Mouse (Mus musculus) stomach, postnatal 0 days (tissue): Measurements from ENCODE around the gene Tacc3. TPM values are rescaled to one million over a fixed set of nuclear protein-coding genes. Genes with fewer than 3 reads are reported as not detected.

Experiments
- ATAC-seq: fragments of 200-750 bp; cut with Nextera tagmentation; 2 replicates; pipeline ENCODE4 v1.8.0; 2017; ENCODE audit not compliant: low FRiP score, low TSS enrichment
- DNase-seq: peaks from one replicate; pipeline ENCODE4 v3.0.0-alpha.2; 2016; ENCODE audit warnings: low spot score
- H3K27ac ChIP-seq: fragments of 300-500 bp; sonication (generic); replicated peaks from 2 replicates; pipeline ENCODE4 v1.5.1; 2014; ENCODE audit warnings: mild to moderate bottlenecking, control low read depth
- H3K27me3 ChIP-seq: fragments of 300-500 bp; sonication (generic); 2 replicates; pipeline ENCODE4 v1.6.1; 2014; ENCODE audit warnings: low read length; ENCODE audit not compliant: control insufficient read depth, insufficient read depth
- H3K36me3 ChIP-seq: fragments of 300-500 bp; sonication (generic); 2 replicates; pipeline ENCODE4 v1.6.1; 2014; ENCODE audit warnings: low read length, mixed read lengths; ENCODE audit not compliant: control insufficient read depth, insufficient read depth
- H3K4me1 ChIP-seq: fragments of 300-500 bp; sonication (generic); replicated peaks from 2 replicates; pipeline ENCODE4 v1.6.1; 2014; ENCODE audit warnings: antibody characterized with exemption; ENCODE audit not compliant: control insufficient read depth, insufficient read depth
- H3K4me2 ChIP-seq: fragments of 300-500 bp; sonication (generic); replicated peaks from 2 replicates; pipeline ENCODE4 v1.6.1; 2014; ENCODE audit warnings: low read depth, mild to moderate bottlenecking, control low read depth, moderate library complexity
- H3K4me3 ChIP-seq: fragments of 300-500 bp; sonication (generic); 2 replicates; pipeline ENCODE4 v1.5.1; 2014; ENCODE audit warnings: low read depth, low read length, control low read depth
- H3K9ac ChIP-seq: fragments of 300-500 bp; sonication (generic); 2 replicates; pipeline ENCODE4 v1.6.1; 2014; ENCODE audit warnings: mild to moderate bottlenecking, low read length, control low read depth, mixed read lengths
- H3K9me3 ChIP-seq: fragments of 300-500 bp; sonication (generic); 2 replicates; pipeline ENCODE4 v1.6.1; 2016; ENCODE audit warnings: low read length; ENCODE audit not compliant: control insufficient read depth
- CTCF ChIP-seq: IDR thresholded peaks from 2 replicates; pipeline ENCODE4 v1.5.1; 2016; ENCODE audit warnings: antibody characterized with exemption, low read depth, mild to moderate bottlenecking, moderate library complexity
- EP300 ChIP-seq: optimal IDR thresholded peaks from 2 replicates; pipeline ENCODE3; 2016; ENCODE audit warnings: antibody characterized with exemption
- WGBS: fragments of 180-500 bp; shearing (Covaris S2); extraction: QIAGEN DNeasy Blood & Tissue Kit; methylation state at CpG from one replicate; pipeline ENCODE4 v1.1.7; 2014; 5-methylcytosine and 5-hydroxymethylcytosine counted together
- polyA plus RNA-seq: library from polyadenylated mRNA; unstranded; fragments of >200 nt; fragmentation: Nextera tagmentation; extraction: Ambion mirVana; gene quantifications from 2 replicates; pipeline ENCODE4 v1.2.1, GENCODE M21; 2015

The Tacc3 gene
- polyA plus RNA-seq, 1 experiment from 2014 or later: 44.0 TPM

GRCm38 (mm10) chr5:33684932-33685331 lies 27.0 kb downstream of the Tacc3 start:
- 85% methylated on average over 4 of the region's 4 CpGs for WGBS
- ATAC-seq: no peak
- Histone ChIP-seq H3K4me3 (no peak overlapping the region), H3K9ac (no peak overlapping the region), H3K4me2 (no peak overlapping the region), H3K9me3 (no peaks in the 10 kb centered on the region), H3K36me3 (no peaks in the 10 kb centered on the region), H3K27ac (no peak overlapping the region), H3K27me3 (no peaks in the 10 kb centered on the region), H3K4me1 (peaks cover 2% of the 10 kb centered on the region; the same call in 1 of the 2 replicates)
- DNase-seq: no peak
- TF ChIP-seq EP300: no peak
- TF ChIP-seq CTCF: no peak

GRCm38 (mm10) chr5:33687142-33687541 lies 29.2 kb downstream of the Tacc3 start:
- H3K4me2 ChIP-seq: no peak overlapping the region
- no peaks in the 10 kb centered on the region for H3K36me3 ChIP-seq
- no peaks in the 10 kb centered on the region for H3K27me3 ChIP-seq
- WGBS: 67% methylated on average over 4 of the region's 4 CpGs
- H3K9me3 ChIP-seq: no peaks in the 10 kb centered on the region
- H3K27ac ChIP-seq: no peak overlapping the region
- TF ChIP-seq CTCF (peak; percentile 18; the same call in 1 of the 2 replicates), EP300 (no peak)
- ATAC-seq: no peak
- no peak overlapping the region for H3K4me3 ChIP-seq
- H3K9ac ChIP-seq: no peak overlapping the region
- no peak for DNase-seq
- H3K4me1 ChIP-seq: peaks cover 2% of the 10 kb centered on the region; the same call in 1 of the 2 replicates

DNA sequence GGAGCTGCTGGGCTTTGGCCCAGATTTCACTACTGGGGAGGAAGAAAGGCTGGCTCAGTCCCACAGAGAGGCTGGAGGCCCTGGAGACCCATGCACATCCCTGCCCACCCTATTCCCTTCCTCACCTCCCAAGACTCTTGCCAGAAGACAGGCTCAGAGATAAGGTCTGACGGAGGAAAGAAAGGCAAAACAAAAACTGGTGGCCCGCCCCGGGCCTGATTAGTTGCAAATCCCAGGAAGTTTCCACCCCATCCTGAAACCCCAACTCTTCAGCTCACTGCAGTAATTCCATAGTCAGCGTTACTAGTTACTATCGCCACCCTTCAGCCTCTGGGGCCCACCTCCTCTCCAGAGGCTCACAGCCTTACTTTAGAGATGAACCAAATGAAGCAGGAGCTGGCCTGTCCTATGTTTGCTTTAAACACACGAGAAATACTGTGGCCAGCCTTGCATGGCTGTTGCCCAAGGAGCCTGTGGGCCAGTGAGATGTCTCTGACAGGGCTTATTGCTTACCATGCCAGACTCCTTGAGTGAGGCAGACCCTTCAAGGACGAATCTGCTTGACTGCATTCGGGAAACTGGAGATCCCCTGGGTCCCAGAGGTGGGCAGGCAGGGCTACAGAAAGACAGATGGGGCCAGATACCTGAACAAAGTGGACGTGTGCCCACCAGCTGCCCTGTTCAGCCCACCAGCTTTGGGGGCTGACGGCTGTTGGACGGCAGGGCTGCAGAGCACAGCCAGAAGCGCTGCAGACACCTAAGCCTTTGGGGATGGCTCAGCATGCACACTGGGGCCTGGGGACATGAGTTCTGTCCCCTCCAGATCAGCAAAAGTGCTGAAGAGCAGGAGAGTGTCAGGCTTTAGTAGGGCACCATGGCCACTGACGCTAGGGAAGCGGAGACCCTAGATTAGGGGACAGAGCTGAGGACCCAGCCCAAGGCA lies 30.6 kb downstream of the Tacc3 start:
- Histone ChIP-seq H3K4me1 (peaks cover 4% of the 10 kb centered on the region), H3K4me3 (no peak overlapping the region)
- 69% methylated on average over 14 of the region's 14 CpGs for WGBS

GRCm38 (mm10) chr5:33689221-33689844 lies 31.4 kb downstream of the Tacc3 start:
- Histone ChIP-seq H3K9me3 (no peaks in the 10 kb centered on the region), H3K27ac (no peak overlapping the region), H3K36me3 (no peaks in the 10 kb centered on the region), H3K4me2 (no peak overlapping the region), H3K4me1 (peaks cover 4% of the 10 kb centered on the region), H3K27me3 (no peaks in the 10 kb centered on the region), H3K4me3 (no peak overlapping the region), H3K9ac (no peak overlapping the region; the same call in 1 of the 2 replicates)
- 64% methylated on average over 20 of the region's 20 CpGs for WGBS
- ATAC-seq (peak; percentile 19; the same call in 1 of the 2 replicates), DNase-seq (no peak)
- TF ChIP-seq CTCF (no peak), EP300 (no peak)

More for the DNA sequence above, 30.6 kb downstream of the Tacc3 start:
- H3K27ac ChIP-seq: 0 out of 2 replicates have a peak overlapping the region, but pooled peaks have one; percentile 18
- H3K27me3 ChIP-seq: no peaks in the 10 kb centered on the region
- no peaks in the 10 kb centered on the region for H3K36me3 ChIP-seq
- no peak overlapping the region for H3K4me2 ChIP-seq
- TF ChIP-seq CTCF (no peak), EP300 (no peak)
- no peak for ATAC-seq
- no peaks in the 10 kb centered on the region for H3K9me3 ChIP-seq
- H3K9ac ChIP-seq: no peak overlapping the region
- DNase-seq: no peak

DNA sequence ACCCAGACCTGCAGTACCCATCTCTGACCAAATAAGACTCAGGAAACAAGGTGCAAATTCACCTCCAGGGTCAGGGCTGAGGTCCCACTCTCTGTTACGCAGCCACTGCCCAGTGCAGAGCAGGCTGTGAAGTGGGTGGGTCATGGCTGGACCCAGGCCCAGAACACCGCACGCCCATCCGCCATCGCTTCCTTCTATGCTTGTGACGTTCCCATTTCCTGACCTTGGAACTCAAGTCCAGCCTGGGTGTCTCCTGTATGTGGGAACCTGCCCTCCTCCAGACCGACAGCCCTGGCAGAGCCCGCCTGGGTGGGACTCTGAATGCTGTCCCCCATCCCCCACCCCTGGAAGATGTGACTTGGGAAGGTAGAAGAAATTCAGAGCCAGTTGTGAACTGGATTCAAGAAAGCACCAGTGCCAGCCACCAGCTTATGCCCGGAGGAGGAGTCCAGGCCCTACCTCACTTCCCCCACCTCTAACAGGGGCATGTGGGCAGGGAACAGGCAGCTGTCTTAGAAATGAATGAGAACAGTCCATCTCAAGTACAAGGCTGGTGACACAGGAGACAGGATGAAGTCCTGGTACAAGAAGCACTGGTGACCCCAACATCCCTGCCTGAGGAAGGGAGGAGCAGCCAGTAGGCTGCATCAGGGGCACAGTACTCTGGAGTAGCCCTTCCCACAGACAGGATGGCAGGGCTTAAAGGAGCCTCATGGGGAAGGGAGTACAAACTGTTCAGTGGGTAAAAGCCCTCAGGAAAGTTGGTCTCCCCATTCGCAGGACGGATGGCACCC lies 32.1 kb downstream of the Tacc3 start:
- H3K9ac ChIP-seq: peak overlapping the region; percentile 31; the same call in 1 of the 2 replicates
- TF ChIP-seq EP300: no peak
- no peak for TF ChIP-seq CTCF
- no peak overlapping the region for H3K4me2 ChIP-seq
- no peak overlapping the region for H3K27ac ChIP-seq
- no peak for DNase-seq
- peak; percentile 12; the same call in 1 of the 2 replicates for ATAC-seq
- 71% methylated on average over 11 of the region's 11 CpGs for WGBS
- peaks cover 6% of the 10 kb centered on the region for H3K4me1 ChIP-seq
- H3K4me3 ChIP-seq: no peak overlapping the region
- H3K36me3 ChIP-seq: no peaks in the 10 kb centered on the region
- H3K9me3 ChIP-seq: no peaks in the 10 kb centered on the region
- no peaks in the 10 kb centered on the region for H3K27me3 ChIP-seq
